Mouse (Mus musculus) neural tube, postnatal 0 days (tissue): ENCODE data around the gene Fam205c. TPM values are rescaled to one million over a fixed set of nuclear protein-coding genes. Genes with fewer than 3 reads are reported as not detected.

Experiments
- polyA plus RNA-seq: library from polyadenylated mRNA; unstranded; fragments of >200 nt; fragmentation: Nextera tagmentation; extraction: Ambion mirVana; gene quantifications from 2 replicates; pipeline ENCODE4 v1.2.1, GENCODE M21; 2015

Gene Fam205c
- polyA plus RNA-seq: 4.9 and 5.1 TPM in 2 replicates

GRCm38 (mm10) chr4:42874134-42874533, at the start of gene Fam205c:
TSS of gene Fam205c (minus strand) at chr4:42874234.

DNA sequence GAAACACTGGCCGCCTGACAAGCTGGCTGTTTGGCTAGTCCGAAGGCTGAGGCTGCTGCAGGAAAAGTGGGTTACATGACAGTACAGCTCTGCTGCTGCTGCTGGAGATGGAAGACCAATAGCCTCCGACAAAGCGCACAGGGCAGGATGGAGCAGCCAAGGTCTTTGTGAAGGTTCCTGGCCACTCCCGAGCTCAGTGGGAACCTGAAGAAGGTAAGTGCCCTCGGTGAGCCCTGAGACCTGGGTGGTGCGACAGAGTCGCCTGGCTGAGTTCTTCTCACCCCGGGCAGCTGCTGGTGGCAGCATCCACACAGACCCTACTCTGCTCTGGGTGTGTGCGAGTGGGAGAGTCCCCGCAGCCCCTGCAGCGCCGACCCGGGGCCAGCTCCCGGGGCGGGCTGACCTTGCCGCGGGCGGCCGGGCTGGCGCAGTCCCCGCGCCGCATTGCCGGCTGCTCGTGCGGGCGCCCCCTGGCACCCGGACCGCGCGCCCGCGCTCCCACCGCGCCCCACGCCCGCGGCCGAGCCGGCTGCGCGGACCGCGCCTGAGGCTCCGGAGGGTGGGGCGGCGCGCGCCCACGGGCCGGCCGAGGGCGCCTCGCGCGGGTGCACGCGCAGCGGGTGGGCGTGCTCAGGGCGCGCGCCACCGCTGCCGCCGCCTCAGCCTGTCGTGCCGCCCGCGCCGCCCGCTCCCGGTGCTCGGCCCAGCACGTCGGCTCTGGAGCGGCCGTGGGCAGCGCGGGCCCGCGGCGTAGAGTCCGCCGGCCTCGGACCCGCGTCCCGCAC, 42.8 kb upstream of the Fam205c start, which contains the start of gene Phf24:
Phf24 (plus strand) TSS at position 44 of the 785 bp plus-strand sequence.

DNA sequence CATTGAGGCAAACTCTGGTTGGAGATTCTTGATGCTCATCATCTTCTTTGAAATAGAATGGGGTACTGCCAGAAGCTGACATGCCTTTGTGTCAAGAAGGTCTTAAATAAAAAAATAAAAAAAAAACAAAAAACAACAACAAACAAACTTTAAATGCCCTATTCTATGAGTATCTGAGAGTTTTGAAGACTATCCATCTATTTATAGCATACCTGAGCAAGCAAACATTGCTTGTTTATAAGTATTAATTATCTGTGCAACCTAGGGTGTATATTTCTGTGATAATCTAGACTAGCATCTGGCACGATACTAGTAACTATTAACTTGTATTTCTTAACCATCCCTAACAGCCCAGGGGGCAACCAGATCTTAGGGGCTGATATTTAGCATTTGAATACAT, 17.4 kb downstream of the Fam205c start, which contains the start of gene Gm12394:
Gm12394 (minus strand) TSS at position 101 of the 400 bp plus-strand sequence.

GRCm38 (mm10) chr4:42853788-42854187, 20.2 kb downstream of the Fam205c start, which contains the start of gene Fam205a1:
TSS of gene Fam205a1 (minus strand) at chr4:42853888.

Other genes starting within 250 kb of the Fam205c start
- gene Gm2564, start 244.5 kb downstream of the Fam205c start, polyA plus RNA-seq: 0.75 and 1.4 TPM in 2 replicates
- not detected in 2 replicates for gene Ccl27b, start 219.0 kb downstream of the Fam205c start, polyA plus RNA-seq
- gene Il11ra2, start 212.3 kb downstream of the Fam205c start, polyA plus RNA-seq: not detected in 2 replicates
- 0.48 and 1.2 TPM in 2 replicates for gene 4930578G10Rik, start 138.7 kb downstream of the Fam205c start, polyA plus RNA-seq
- gene Ccl19, start 117.7 kb downstream of the Fam205c start, polyA plus RNA-seq: 0.49 and 0.62 TPM in 2 replicates
- 0.65 and 0.81 TPM in 2 replicates for gene Ccl21a, start 100.2 kb downstream of the Fam205c start, polyA plus RNA-seq
- gene Fam205a1, start 20.3 kb downstream of the Fam205c start, polyA plus RNA-seq: 0.28 TPM in 1 of 2 replicates, not detected in the other
- gene Gm12394, start 17.5 kb downstream of the Fam205c start, polyA plus RNA-seq: 0.46 and 0.48 TPM in 2 replicates
- 45.8 and 51.0 TPM in 2 replicates for gene Phf24, start 42.4 kb upstream of the Fam205c start, polyA plus RNA-seq
- 34.5 and 36.2 TPM in 2 replicates for gene Dnajb5, start 75.6 kb upstream of the Fam205c start, polyA plus RNA-seq
- gene 1700022I11Rik, start 95.4 kb upstream of the Fam205c start, polyA plus RNA-seq: 0.26 and 0.31 TPM in 2 replicates
- 393 and 394 TPM in 2 replicates for gene Vcp, start 126.3 kb upstream of the Fam205c start, polyA plus RNA-seq
- gene Fancg, start 136.3 kb upstream of the Fam205c start, polyA plus RNA-seq: 11.2 and 14.2 TPM in 2 replicates
- 20.2 and 22.9 TPM in 2 replicates for gene Pigo, start 151.6 kb upstream of the Fam205c start, polyA plus RNA-seq
- gene Stoml2, start 157.5 kb upstream of the Fam205c start, polyA plus RNA-seq: 240 and 247 TPM in 2 replicates
- gene Fam214b, start 172.0 kb upstream of the Fam205c start, polyA plus RNA-seq: 25.8 and 28.0 TPM in 2 replicates
- 5.6 and 6.8 TPM in 2 replicates for gene Unc13b, start 184.7 kb upstream of the Fam205c start, polyA plus RNA-seq